Mouse (Mus musculus): ENCODE measurements around the gene Gm14305. TPM values are rescaled to one million over a fixed set of nuclear protein-coding genes. Genes with fewer than 3 reads are reported as not detected.
"Not testable (repeated sequence)": the region's sequence is repeated elsewhere in the genome, so short reads cannot be mapped to it uniquely, and the experiment has no call there.

Gm14305 gene
- 32.1 and 37.0 TPM in 2 replicates for polyA plus RNA-seq (2014; fragmentation: Nextera tagmentation; extraction: Ambion mirVana)

- H3K27me3 ChIP-seq (ENCODE audit: control insufficient read depth, insufficient read depth, low read length); H3K9me3 ChIP-seq (ENCODE audit: control insufficient read depth, low read length); H3K27ac ChIP-seq (ENCODE audit: low read depth, low read length); ATAC-seq (ENCODE audit: low FRiP score, low TSS enrichment); H3K4me1 ChIP-seq (ENCODE audit: control insufficient read depth, insufficient read depth, low read length); H3K36me3 ChIP-seq (ENCODE audit: control insufficient read depth, insufficient read depth, low read length): not testable (repeated sequence)
- H3K4me2 ChIP-seq (replicated peaks; ENCODE audit: low read depth, low read length) = peak within 1 kb of the TSS; percentile 8; the same call in 1 of the 2 replicates
- peak within 1 kb of the TSS; percentile 37 for H3K4me3 ChIP-seq (ENCODE audit: low read length)
- 0 out of 2 replicates have a peak within 1 kb of the TSS, but pooled peaks have one; percentile 23 for H3K9ac ChIP-seq (ENCODE audit: low read depth, low read length)
- WGBS = 10% methylated on average over 2 of the region's 6 CpGs
Observed at GRCm38 (mm10) chr2:176708051-176708450, at the start of gene Gm14305. Gm14305 (plus strand) TSS chr2:176708328.

GRCm38 (mm10) chr2:176670222-176670621, 37.9 kb upstream of the Gm14305 start, which contains the start of gene Zfp973:
Zfp973 (plus strand) TSS chr2:176670522.
- not testable (repeated sequence) for H3K27ac ChIP-seq (ENCODE audit: low read depth, low read length); H3K36me3 ChIP-seq (ENCODE audit: control insufficient read depth, insufficient read depth, low read length); H3K4me1 ChIP-seq (ENCODE audit: control insufficient read depth, insufficient read depth, low read length); H3K4me3 ChIP-seq (ENCODE audit: low read length); ATAC-seq (ENCODE audit: low FRiP score, low TSS enrichment); H3K4me2 ChIP-seq (replicated peaks; ENCODE audit: low read depth, low read length); H3K27me3 ChIP-seq (ENCODE audit: control insufficient read depth, insufficient read depth, low read length); H3K9me3 ChIP-seq (ENCODE audit: control insufficient read depth, low read length); H3K9ac ChIP-seq (ENCODE audit: low read depth, low read length)
- WGBS = no CpG with 5 or more reads among the region's 6 CpGs

Other genes starting within 250 kb of the Gm14305 start
- gene Gm14434, start 221.5 kb upstream of the Gm14305 start, polyA plus RNA-seq (2014; fragmentation: Nextera tagmentation; extraction: Ambion mirVana) = 17.5 and 23.1 TPM in 2 replicates
- gene Zfp967, start 187.3 kb upstream of the Gm14305 start, polyA plus RNA-seq (2014; fragmentation: Nextera tagmentation; extraction: Ambion mirVana) = not detected in 2 replicates
- 11.5 and 26.2 TPM in 2 replicates for gene Gm14308, start 72.0 kb upstream of the Gm14305 start, polyA plus RNA-seq (2014; fragmentation: Nextera tagmentation; extraction: Ambion mirVana)
- 9.0 and 11.3 TPM in 2 replicates for gene Zfp973, start 37.8 kb upstream of the Gm14305 start, polyA plus RNA-seq (2014; fragmentation: Nextera tagmentation; extraction: Ambion mirVana)
- gene Gm14295, start 90.3 kb downstream of the Gm14305 start, polyA plus RNA-seq (2014; fragmentation: Nextera tagmentation; extraction: Ambion mirVana) = 13.4 and 22.6 TPM in 2 replicates
- not detected in 2 replicates for gene Gm14408, start 122.8 kb downstream of the Gm14305 start, polyA plus RNA-seq (2014; fragmentation: Nextera tagmentation; extraction: Ambion mirVana)
- 6.1 and 11.2 TPM in 2 replicates for gene Gm14296, start 219.5 kb downstream of the Gm14305 start, polyA plus RNA-seq (2014; fragmentation: Nextera tagmentation; extraction: Ambion mirVana)